Mouse (Mus musculus) stomach, postnatal 0 days (tissue): ENCODE measurements around the gene Th. TPM values are rescaled to one million over a fixed set of nuclear protein-coding genes. Genes with fewer than 3 reads are reported as not detected.

ENCODE experiments used
- ATAC-seq: fragments of 200-750 bp; cut with Nextera tagmentation; 2 replicates; pipeline ENCODE4 v1.8.0; 2017; ENCODE audit not compliant: low FRiP score, low TSS enrichment
- DNase-seq: peaks from one replicate; pipeline ENCODE4 v3.0.0-alpha.2; 2016; ENCODE audit warnings: low spot score
- H3K27ac ChIP-seq: fragments of 300-500 bp; sonication (generic); replicated peaks from 2 replicates; pipeline ENCODE4 v1.5.1; 2014; ENCODE audit warnings: mild to moderate bottlenecking, control low read depth
- H3K27me3 ChIP-seq: fragments of 300-500 bp; sonication (generic); 2 replicates; pipeline ENCODE4 v1.6.1; 2014; ENCODE audit warnings: low read length; ENCODE audit not compliant: control insufficient read depth, insufficient read depth
- H3K36me3 ChIP-seq: fragments of 300-500 bp; sonication (generic); 2 replicates; pipeline ENCODE4 v1.6.1; 2014; ENCODE audit warnings: low read length, mixed read lengths; ENCODE audit not compliant: control insufficient read depth, insufficient read depth
- H3K4me1 ChIP-seq: fragments of 300-500 bp; sonication (generic); replicated peaks from 2 replicates; pipeline ENCODE4 v1.6.1; 2014; ENCODE audit warnings: antibody characterized with exemption; ENCODE audit not compliant: control insufficient read depth, insufficient read depth
- H3K4me2 ChIP-seq: fragments of 300-500 bp; sonication (generic); replicated peaks from 2 replicates; pipeline ENCODE4 v1.6.1; 2014; ENCODE audit warnings: low read depth, mild to moderate bottlenecking, control low read depth, moderate library complexity
- H3K4me3 ChIP-seq: fragments of 300-500 bp; sonication (generic); 2 replicates; pipeline ENCODE4 v1.5.1; 2014; ENCODE audit warnings: low read depth, low read length, control low read depth
- H3K9ac ChIP-seq: fragments of 300-500 bp; sonication (generic); 2 replicates; pipeline ENCODE4 v1.6.1; 2014; ENCODE audit warnings: mild to moderate bottlenecking, low read length, control low read depth, mixed read lengths
- H3K9me3 ChIP-seq: fragments of 300-500 bp; sonication (generic); 2 replicates; pipeline ENCODE4 v1.6.1; 2016; ENCODE audit warnings: low read length; ENCODE audit not compliant: control insufficient read depth
- CTCF ChIP-seq: IDR thresholded peaks from 2 replicates; pipeline ENCODE4 v1.5.1; 2016; ENCODE audit warnings: antibody characterized with exemption, low read depth, mild to moderate bottlenecking, moderate library complexity
- EP300 ChIP-seq: optimal IDR thresholded peaks from 2 replicates; pipeline ENCODE3; 2016; ENCODE audit warnings: antibody characterized with exemption
- whole genome bisulfite sequencing: fragments of 180-500 bp; shearing (Covaris S2); extraction: QIAGEN DNeasy Blood & Tissue Kit; methylation state at CpG from one replicate; pipeline ENCODE4 v1.1.7; 2014; 5-methylcytosine and 5-hydroxymethylcytosine counted together
- polyA plus RNA-seq: library from polyadenylated mRNA; unstranded; fragments of >200 nt; fragmentation: Nextera tagmentation; extraction: Ambion mirVana; gene quantifications from 2 replicates; pipeline ENCODE4 v1.2.1, GENCODE M21; 2015

Gene Th
- polyA plus RNA-seq, 1 experiment from 2014 or later, result 0.76 TPM

DNA sequence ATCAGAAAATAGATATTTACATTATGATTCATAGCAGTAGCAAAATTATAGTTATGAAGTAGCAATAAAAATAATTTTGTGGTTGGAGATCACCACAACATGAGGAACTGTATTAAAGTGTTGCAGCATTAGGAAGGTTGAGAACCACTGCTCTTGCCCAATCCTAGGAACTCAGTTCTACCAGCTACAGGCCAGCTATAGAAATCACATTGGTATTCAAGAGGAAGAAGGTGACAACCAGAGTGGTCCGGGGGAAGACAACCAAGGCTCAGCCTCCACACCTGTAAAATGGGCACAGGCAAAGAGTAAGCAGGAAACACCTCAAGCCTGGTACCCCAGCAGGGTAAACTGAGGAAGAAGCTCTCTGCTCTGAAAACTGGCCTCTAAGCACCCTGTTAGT, 27.9 kb upstream of the Th start:
- no peak overlapping the region for H3K4me2 ChIP-seq
- DNase-seq (no peak), ATAC-seq (no peak)
- no peaks in the 10 kb centered on the region for H3K36me3 ChIP-seq
- no peak overlapping the region for H3K27ac ChIP-seq
- H3K9me3 ChIP-seq, result no peaks in the 10 kb centered on the region
- H3K9ac ChIP-seq, result no peak overlapping the region
- H3K4me1 ChIP-seq, result no peaks in the 10 kb centered on the region
- 96% methylated on average over 1 of the region's 1 CpGs for WGBS
- no peaks in the 10 kb centered on the region for H3K27me3 ChIP-seq
- H3K4me3 ChIP-seq, result no peak overlapping the region
- no peak for TF ChIP-seq EP300

DNA sequence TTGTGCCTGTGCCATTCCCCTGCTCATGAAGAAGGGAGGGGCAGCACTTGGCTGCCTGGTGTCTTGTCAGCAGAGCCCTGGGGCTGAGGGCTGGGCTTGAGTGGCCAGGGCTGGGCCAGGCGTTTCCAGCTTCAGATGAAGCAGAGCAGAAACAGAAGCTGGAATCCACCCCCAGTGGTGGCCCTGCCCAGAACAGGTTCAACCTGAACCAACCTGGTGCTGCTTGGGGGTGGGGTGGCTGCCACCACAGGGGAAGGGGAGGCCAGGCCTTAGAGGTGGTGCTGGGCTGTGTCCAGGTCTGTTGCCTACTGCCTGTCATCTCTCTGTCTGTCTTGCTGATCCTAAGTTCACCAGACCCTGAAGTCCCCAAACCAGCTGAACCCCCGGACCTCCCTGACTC, 25.1 kb upstream of the Th start:
- TF ChIP-seq CTCF (no peak), EP300 (no peak)
- H3K9ac ChIP-seq, result no peak overlapping the region
- H3K4me1 ChIP-seq, result no peaks in the 10 kb centered on the region
- H3K36me3 ChIP-seq, result no peaks in the 10 kb centered on the region
- H3K4me3 ChIP-seq, result no peak overlapping the region
- peak; percentile 63; the same call in 1 of the 2 replicates for ATAC-seq
- 0 out of 2 replicates have a peak overlapping the region, but pooled peaks have one; percentile 18 for H3K27ac ChIP-seq
- H3K27me3 ChIP-seq, result no peaks in the 10 kb centered on the region
- H3K9me3 ChIP-seq, result no peaks in the 10 kb centered on the region
- H3K4me2 ChIP-seq, result no peak overlapping the region
- DNase-seq, result peak; percentile 35
- 66% methylated on average over 2 of the region's 2 CpGs for WGBS

DNA sequence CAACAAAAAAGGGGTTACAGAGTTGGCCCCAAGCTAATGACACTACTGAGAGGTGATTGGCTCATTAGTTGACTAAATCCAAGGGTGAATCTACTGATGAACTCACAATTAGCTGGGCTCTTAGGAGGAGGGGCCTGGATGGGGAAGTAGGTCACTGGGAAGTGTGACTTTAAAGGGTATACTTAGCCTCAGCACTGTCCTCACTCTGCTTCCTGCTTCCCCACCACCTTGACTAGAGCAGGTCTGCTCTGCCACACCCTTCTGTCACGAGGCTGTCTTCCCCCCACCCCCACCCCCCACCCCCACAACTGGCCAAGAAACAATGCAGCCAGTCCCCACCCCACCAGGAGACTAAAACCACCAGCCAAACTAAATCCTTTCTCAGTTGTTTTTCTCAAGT, 18.6 kb upstream of the Th start:
- DNase-seq (no peak), ATAC-seq (no peak)
- 0% methylated on average over 1 of the region's 1 CpGs for WGBS
- Histone ChIP-seq H3K4me1 (no peaks in the 10 kb centered on the region; the same call in 1 of the 2 replicates), H3K9me3 (no peaks in the 10 kb centered on the region), H3K27me3 (no peaks in the 10 kb centered on the region), H3K27ac (no peak overlapping the region), H3K9ac (no peak overlapping the region), H3K36me3 (no peaks in the 10 kb centered on the region), H3K4me3 (no peak overlapping the region), H3K4me2 (no peak overlapping the region)
- TF ChIP-seq CTCF (no peak), EP300 (no peak)

DNA sequence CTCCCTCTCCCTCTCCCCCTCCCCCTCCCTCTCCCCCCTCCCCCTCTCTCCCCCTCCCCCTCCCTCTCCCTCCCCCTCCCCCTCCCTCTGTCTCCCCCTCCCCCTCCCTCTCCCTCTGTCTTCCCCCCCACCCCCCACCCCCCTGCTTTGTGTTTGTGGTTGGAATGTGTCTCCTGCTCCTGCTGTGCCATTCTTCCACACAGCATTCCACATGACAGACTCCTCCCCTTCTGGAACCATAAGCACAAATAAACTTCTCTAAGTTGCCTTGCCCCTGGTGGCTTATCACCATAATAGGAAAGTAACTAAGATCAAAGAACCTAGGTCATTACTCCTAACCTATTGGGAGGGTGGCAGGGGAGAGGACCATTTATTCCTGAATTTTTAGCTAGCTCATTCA, 6.7 kb upstream of the Th start:
- H3K27me3 ChIP-seq, result no peaks in the 10 kb centered on the region
- no peak overlapping the region for H3K4me2 ChIP-seq
- DNase-seq (no peak), ATAC-seq (no peak)
- no peaks in the 10 kb centered on the region for H3K4me1 ChIP-seq
- H3K9ac ChIP-seq, result no peak overlapping the region
- H3K36me3 ChIP-seq, result no peaks in the 10 kb centered on the region
- H3K27ac ChIP-seq, result no peak overlapping the region
- TF ChIP-seq CTCF (no peak), EP300 (no peak)
- no peaks in the 10 kb centered on the region for H3K9me3 ChIP-seq
- H3K4me3 ChIP-seq, result no peak overlapping the region

DNA sequence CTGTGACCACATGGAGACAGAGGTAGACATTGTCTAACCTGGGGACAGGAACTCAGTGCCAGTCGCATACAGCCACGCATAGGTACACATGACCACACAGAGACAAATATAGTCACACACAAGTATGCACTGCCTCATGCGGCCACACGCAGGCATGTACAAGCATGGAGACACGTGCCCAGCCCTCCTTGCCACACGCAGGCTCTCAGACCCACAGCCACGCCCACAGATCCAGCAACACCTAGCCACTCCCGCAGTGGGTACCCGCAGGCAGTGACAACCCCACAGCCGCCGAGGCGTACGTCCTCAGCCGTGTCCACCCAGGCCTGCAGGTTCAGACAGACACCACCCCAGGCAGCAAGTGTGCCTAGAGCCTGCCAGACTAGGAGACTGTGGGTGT, 4.8 kb upstream of the Th start:
- peak; percentile 48; the same call in 1 of the 2 replicates for TF ChIP-seq CTCF
- no peak for TF ChIP-seq EP300
- peak; percentile 70 for DNase-seq
- Histone ChIP-seq H3K4me2 (no peak overlapping the region), H3K9ac (no peak overlapping the region), H3K27me3 (no peaks in the 10 kb centered on the region), H3K4me3 (no peak overlapping the region), H3K36me3 (no peaks in the 10 kb centered on the region), H3K27ac (no peak overlapping the region), H3K4me1 (no peaks in the 10 kb centered on the region), H3K9me3 (no peaks in the 10 kb centered on the region)
- 70% methylated on average over 14 of the region's 14 CpGs for WGBS
- ATAC-seq, result peak; percentile 89

DNA sequence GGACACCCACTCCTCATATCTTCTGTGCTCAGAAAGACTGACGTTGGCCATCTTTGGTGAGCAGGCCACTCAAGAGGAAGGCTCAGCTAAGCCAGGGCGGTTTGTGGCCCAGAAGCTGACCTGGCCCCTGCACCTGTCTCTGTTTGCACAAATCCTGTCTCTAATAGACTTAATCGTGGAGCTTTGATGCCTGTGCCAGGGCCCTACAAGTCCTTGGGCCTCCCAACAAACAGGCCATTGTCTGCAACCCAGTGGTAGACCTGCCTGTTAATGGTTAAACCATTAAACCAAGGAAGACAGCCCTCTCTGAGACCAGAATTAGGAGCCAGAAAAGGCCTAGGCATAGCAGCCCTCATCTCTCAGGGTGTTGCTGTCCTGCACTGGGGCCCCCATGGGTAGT, 1.5 kb upstream of the Th start:
- H3K4me3 ChIP-seq, result no peak overlapping the region
- ATAC-seq (peak; percentile 57), DNase-seq (peak; percentile 59)
- H3K27ac ChIP-seq, result no peak overlapping the region; the same call in 1 of the 2 replicates
- H3K36me3 ChIP-seq, result no peaks in the 10 kb centered on the region
- H3K4me1 ChIP-seq, result no peaks in the 10 kb centered on the region
- no peak overlapping the region for H3K4me2 ChIP-seq
- H3K9ac ChIP-seq, result no peak overlapping the region
- WGBS, result 44% methylated on average over 3 of the region's 3 CpGs
- no peaks in the 10 kb centered on the region for H3K9me3 ChIP-seq
- no peaks in the 10 kb centered on the region for H3K27me3 ChIP-seq
- TF ChIP-seq EP300 (no peak), CTCF (no peak)
